Comparison of ENCODE assay signal across 30 mouse cellular contexts in genomic region chr5:145110401-145110800, GRCm38 (mm10). TPM values are rescaled to one million over a fixed set of nuclear protein-coding genes. Genes with fewer than 3 reads are reported as not detected.
DNase-seq lines count a peak whose midpoint lies in the region; ATAC-seq and TF ChIP-seq lines count a peak whose summit lies in the region.
"Had no signal": no experiment of that assay in that cellular context is flagged by ENCODE, and none has a peak within 500 bp of the region (broad histone marks: within the 10 kb centered on the region; RNA-seq: fewer than 3 reads in every experiment).

No protein-coding gene starts in this region.

- no peak overlapping the region for H3K9ac ChIP-seq in intestine, embryonic 16.5 days (ENCODE audit: low read depth, low read length)
- H3K9ac ChIP-seq: embryonic facial prominence, embryonic 12.5 days; embryonic facial prominence, embryonic 15.5 days; forebrain, embryonic 13.5 days; hindbrain, embryonic 12.5 days; hindbrain, embryonic 15.5 days had no signal

- no peaks in the 10 kb centered on the region for H3K27me3 ChIP-seq in megakaryocyte, embryonic 14.5 days (replicated peaks)
- no peaks in the 10 kb centered on the region for H3K27me3 ChIP-seq in G1E (ENCODE audit: insufficient read depth, low read length)
- H3K27me3 ChIP-seq in embryonic facial prominence, embryonic 10.5 days (replicated peaks; ENCODE audit: low read depth, poor library complexity, severe bottlenecking): peaks cover 28% of the 10 kb centered on the region
- no peaks in the 10 kb centered on the region for H3K27me3 ChIP-seq in intestine, embryonic 16.5 days (replicated peaks; ENCODE audit: control insufficient read depth, insufficient read depth, low read length)
- H3K27me3 ChIP-seq: embryonic facial prominence, embryonic 15.5 days had no signal

- no peak for ATAC-seq in megakaryocyte, adult 5-6 weeks (ENCODE audit: poor library complexity, severe bottlenecking)
- ATAC-seq in G1E (ENCODE audit: extremely low read depth, insufficient number of reproducible peaks, low FRiP score, poor library complexity, severe bottlenecking): peak; percentile 51
- no peak for ATAC-seq in intestine, embryonic 16.5 days
- ATAC-seq: activated CD4-positive, CD25-positive, alpha-beta regulatory T cell, adult 4 months; forebrain, embryonic 13.5 days; forebrain, embryonic 16.5 days had no signal

- 84% methylated on average over 6 of the region's 6 CpGs for WGBS in embryonic facial prominence, embryonic 10.5 days
- 83% methylated on average over 6 of the region's 6 CpGs for WGBS in intestine, embryonic 16.5 days

- H3K27ac ChIP-seq in embryonic facial prominence, embryonic 10.5 days (replicated peaks): no peak overlapping the region
- H3K27ac ChIP-seq in intestine, embryonic 16.5 days (ENCODE audit: low read length): no peak overlapping the region
- H3K27ac ChIP-seq: embryonic facial prominence, embryonic 12.5 days; embryonic facial prominence, embryonic 15.5 days; forebrain, embryonic 13.5 days; hindbrain, embryonic 12.5 days; hindbrain, embryonic 15.5 days had no signal

- H3K4me3 ChIP-seq in megakaryocyte, embryonic 14.5 days (replicated peaks): peak overlapping the region; percentile 16
- H3K4me3 ChIP-seq in G1E (ENCODE audit: low read depth, low read length): peak overlapping the region; percentile 22; the same call in 1 of the 2 replicates
- H3K4me3 ChIP-seq in embryonic facial prominence, embryonic 10.5 days: no peak overlapping the region
- no peak overlapping the region for H3K4me3 ChIP-seq in intestine, embryonic 16.5 days (ENCODE audit: low read length)
- H3K4me3 ChIP-seq: embryonic facial prominence, embryonic 12.5 days; embryonic facial prominence, embryonic 15.5 days; erythroblast, embryonic 14.5 days; forebrain, embryonic 13.5 days; hindbrain, embryonic 12.5 days; hindbrain, embryonic 15.5 days had no signal

- H3K4me2 ChIP-seq in intestine, embryonic 16.5 days (ENCODE audit: low read depth, low read length): no peak overlapping the region
- H3K4me2 ChIP-seq: embryonic facial prominence, embryonic 12.5 days; embryonic facial prominence, embryonic 15.5 days; forebrain, embryonic 13.5 days; heart, embryonic 11.5 days; hindbrain, embryonic 12.5 days; hindbrain, embryonic 15.5 days had no signal

- no peak for TF ChIP-seq CTCF in G1E (IDR thresholded peaks at IDR 0.05; ENCODE audit: low read depth, low read length)

- DNase-seq in G1E (ENCODE audit: low spot score): peak; percentile 36
- DNase-seq in embryonic facial prominence, embryonic 10.5 days (ENCODE audit: low spot score): peak; percentile 7
- no peak for DNase-seq in spleen, adult 12 weeks (ENCODE audit: low spot score)
- DNase-seq: adrenal gland, adult 8-10 months; adrenal gland, postnatal 25 days; cerebellum, adult 18-20 months; cerebellum, adult 9-10 months; cerebellum, postnatal 14 days; gastrocnemius, postnatal 14 days; heart, adult 11 months had no signal

- no peaks in the 10 kb centered on the region for H3K9me3 ChIP-seq in megakaryocyte, embryonic 14.5 days
- H3K9me3 ChIP-seq in G1E (replicated peaks): no peaks in the 10 kb centered on the region
- H3K9me3 ChIP-seq in embryonic facial prominence, embryonic 10.5 days: no peaks in the 10 kb centered on the region
- H3K9me3 ChIP-seq in intestine, embryonic 16.5 days (ENCODE audit: control insufficient read depth, low read length): no peaks in the 10 kb centered on the region
- H3K9me3 ChIP-seq: embryonic facial prominence, embryonic 12.5 days; embryonic facial prominence, embryonic 15.5 days; forebrain, embryonic 13.5 days; hindbrain, embryonic 12.5 days; hindbrain, embryonic 15.5 days had no signal

- peaks cover 72% of the 10 kb centered on the region for H3K36me3 ChIP-seq in megakaryocyte, embryonic 14.5 days (replicated peaks; ENCODE audit: low read length)
- peaks cover 73% of the 10 kb centered on the region for H3K36me3 ChIP-seq in G1E (replicated peaks)
- H3K36me3 ChIP-seq in embryonic facial prominence, embryonic 10.5 days (replicated peaks): peaks cover 57% of the 10 kb centered on the region
- H3K36me3 ChIP-seq in intestine, embryonic 16.5 days (ENCODE audit: control insufficient read depth, insufficient read depth, low read length): peaks cover 25% of the 10 kb centered on the region; the same call in 1 of the 2 replicates

- peaks cover 49% of the 10 kb centered on the region for H3K4me1 ChIP-seq in megakaryocyte, embryonic 14.5 days
- peaks cover 55% of the 10 kb centered on the region for H3K4me1 ChIP-seq in G1E (ENCODE audit: insufficient read depth, low read depth, low read length)
- peaks cover 13% of the 10 kb centered on the region for H3K4me1 ChIP-seq in embryonic facial prominence, embryonic 10.5 days
- no peaks in the 10 kb centered on the region for H3K4me1 ChIP-seq in intestine, embryonic 16.5 days (ENCODE audit: control insufficient read depth, insufficient read depth, low read length)

RNA-seq across cellular contexts. Expression of gene Arpc1b, which starts 3.6 kb away (rescaled TPM):
- 1,949 and 2,538 TPM in 2 replicates for polyA plus RNA-seq in megakaryocyte, embryonic 14.5 days (2012; ENCODE audit: insufficient read depth, low replicate concordance)
- total RNA-seq in megakaryocyte, adult 5-6 weeks (2015): 361 and 425 TPM in 2 replicates
- 297 and 318 TPM in 2 replicates for total RNA-seq in megakaryocyte, adult 5-6 weeks (2017)
- total RNA-seq in G1E (2014; fragmentation: Nextera tagmentation): 226 and 347 TPM in 2 replicates
- total RNA-seq in G1E (2017): 230 and 290 TPM in 2 replicates
- 2,252 and 2,780 TPM in 2 replicates for polyA plus RNA-seq in G1E (2012)
- polyA plus RNA-seq in embryonic facial prominence, embryonic 10.5 days (2016; fragmentation: Nextera tagmentation; extraction: Ambion mirVana): 95.4 and 97.9 TPM in 2 replicates
- 701 and 703 TPM in 2 replicates for polyA plus RNA-seq in intestine, embryonic 16.5 days (2015; fragmentation: Nextera tagmentation; extraction: Ambion mirVana)

RNA-seq across cellular contexts. Expression of gene Kpna7, which starts 26.6 kb away (rescaled TPM):
- polyA plus RNA-seq in megakaryocyte, embryonic 14.5 days (2012; ENCODE audit: insufficient read depth, low replicate concordance): not detected in 2 replicates
- not detected in 2 replicates for total RNA-seq in megakaryocyte, adult 5-6 weeks (2015)
- total RNA-seq in megakaryocyte, adult 5-6 weeks (2017): not detected in 2 replicates
- total RNA-seq in G1E (2014; fragmentation: Nextera tagmentation): not detected in 2 replicates
- total RNA-seq in G1E (2017): not detected in 2 replicates
- polyA plus RNA-seq in G1E (2012): not detected in 2 replicates
- 0.06 TPM in 1 of 2 replicates, not detected in the other for polyA plus RNA-seq in embryonic facial prominence, embryonic 10.5 days (2016; fragmentation: Nextera tagmentation; extraction: Ambion mirVana)
- polyA plus RNA-seq in intestine, embryonic 16.5 days (2015; fragmentation: Nextera tagmentation; extraction: Ambion mirVana): 0.34 and 0.40 TPM in 2 replicates
- total RNA-seq: adrenal gland, adult 8-10 months; adrenal gland, postnatal 25 days; gastrocnemius, adult 18-20 months; gastrocnemius, postnatal 14 days; gastrocnemius, postnatal 4 days; heart, adult 8-10 months; heart, postnatal 25 days; hematopoietic stem cell, adult 5-6 weeks had no signal
- polyA plus RNA-seq: activated CD4-positive, CD25-positive, alpha-beta regulatory T cell, adult 4 months; embryonic facial prominence, embryonic 12.5 days; embryonic facial prominence, embryonic 15.5 days; erythroblast, embryonic 14.5 days; forebrain, embryonic 13.5 days; forebrain, embryonic 16.5 days; heart, embryonic 11.5 days; heart, embryonic 14.5 days; heart, postnatal 0 days; hindbrain, embryonic 12.5 days; hindbrain, embryonic 15.5 days; intestine, embryonic 14.5 days had no signal

RNA-seq across cellular contexts. Expression of gene Arpc1a, which starts 26.8 kb away (rescaled TPM):
- polyA plus RNA-seq in megakaryocyte, embryonic 14.5 days (2012; ENCODE audit: insufficient read depth, low replicate concordance): 25.4 and 41.5 TPM in 2 replicates
- total RNA-seq in megakaryocyte, adult 5-6 weeks (2015): 98.2 and 102 TPM in 2 replicates
- total RNA-seq in megakaryocyte, adult 5-6 weeks (2017): 65.2 and 77.0 TPM in 2 replicates
- total RNA-seq in G1E (2014; fragmentation: Nextera tagmentation) (77.0 and 85.3 TPM in 2 replicates), G1E (2017) (125 and 169 TPM in 2 replicates)
- polyA plus RNA-seq in G1E (2012): 56.4 and 58.6 TPM in 2 replicates
- 122 and 129 TPM in 2 replicates for polyA plus RNA-seq in embryonic facial prominence, embryonic 10.5 days (2016; fragmentation: Nextera tagmentation; extraction: Ambion mirVana)
- 138 and 141 TPM in 2 replicates for polyA plus RNA-seq in intestine, embryonic 16.5 days (2015; fragmentation: Nextera tagmentation; extraction: Ambion mirVana)

RNA-seq across cellular contexts. Expression of gene Pdap1, which starts 29.6 kb away (rescaled TPM):
- polyA plus RNA-seq in megakaryocyte, embryonic 14.5 days (2012; ENCODE audit: insufficient read depth, low replicate concordance): 63.5 and 118 TPM in 2 replicates
- 24.8 and 26.1 TPM in 2 replicates for total RNA-seq in megakaryocyte, adult 5-6 weeks (2015)
- 140 and 144 TPM in 2 replicates for total RNA-seq in megakaryocyte, adult 5-6 weeks (2017)
- 95.0 and 112 TPM in 2 replicates for total RNA-seq in G1E (2014; fragmentation: Nextera tagmentation)
- 72.7 and 82.5 TPM in 2 replicates for total RNA-seq in G1E (2017)
- 173 and 217 TPM in 2 replicates for polyA plus RNA-seq in G1E (2012)
- polyA plus RNA-seq in embryonic facial prominence, embryonic 10.5 days (2016; fragmentation: Nextera tagmentation; extraction: Ambion mirVana): 144 and 151 TPM in 2 replicates
- polyA plus RNA-seq in intestine, embryonic 16.5 days (2015; fragmentation: Nextera tagmentation; extraction: Ambion mirVana): 62.7 and 66.6 TPM in 2 replicates

RNA-seq across cellular contexts. Expression of gene Bud31, which starts 29.8 kb away (rescaled TPM):
- 7.0 and 13.8 TPM in 2 replicates for polyA plus RNA-seq in megakaryocyte, embryonic 14.5 days (2012; ENCODE audit: insufficient read depth, low replicate concordance)
- 179 and 181 TPM in 2 replicates for total RNA-seq in megakaryocyte, adult 5-6 weeks (2015)
- total RNA-seq in megakaryocyte, adult 5-6 weeks (2017): 217 and 234 TPM in 2 replicates
- total RNA-seq in G1E (2014; fragmentation: Nextera tagmentation) (116 and 155 TPM in 2 replicates), G1E (2017) (287 and 292 TPM in 2 replicates)
- 5.7 and 8.7 TPM in 2 replicates for polyA plus RNA-seq in G1E (2012)
- polyA plus RNA-seq in embryonic facial prominence, embryonic 10.5 days (2016; fragmentation: Nextera tagmentation; extraction: Ambion mirVana): 249 and 250 TPM in 2 replicates
- polyA plus RNA-seq in intestine, embryonic 16.5 days (2015; fragmentation: Nextera tagmentation; extraction: Ambion mirVana): 166 and 178 TPM in 2 replicates

Comparison
In these comparisons a context has a peak if more than half of its experiments do, and no peak if none do; other contexts are left out.
1. H3K4me3 ChIP-seq: peak in megakaryocyte, embryonic 14.5 days (single experiment) and G1E (single experiment); none in embryonic facial prominence, embryonic 10.5 days (single experiment) and intestine, embryonic 16.5 days (single experiment).